Mouse (Mus musculus) limb, embryonic 11.5 days (tissue): ENCODE measurements around the gene Sppl3. TPM values are rescaled to one million over a fixed set of nuclear protein-coding genes. Genes with fewer than 3 reads are reported as not detected.

Experiments used
- ATAC-seq: fragments of 200-750 bp; cut with Nextera tagmentation; 2 replicates; pipeline ENCODE4 v1.8.0; 2017; ENCODE audit warnings: low read depth; ENCODE audit not compliant: insufficient number of reproducible peaks, low FRiP score, low TSS enrichment
- DNase-seq: peaks from one replicate; pipeline ENCODE4 v3.0.0-alpha.2; 2015; ENCODE audit warnings: low spot score
- H3K27ac ChIP-seq: fragments of 300-500 bp; sonication (generic); replicated peaks from 2 replicates; pipeline ENCODE4 v1.5.1; 2014; ENCODE audit warnings: low read depth, mild to moderate bottlenecking, low read length
- H3K27me3 ChIP-seq: fragments of 300-500 bp; sonication (generic); 2 replicates; pipeline ENCODE4 v1.6.1; 2014; ENCODE audit warnings: mild to moderate bottlenecking, low read length, mixed read lengths; ENCODE audit not compliant: control insufficient read depth, insufficient read depth
- H3K36me3 ChIP-seq: fragments of 300-500 bp; sonication (generic); 2 replicates; pipeline ENCODE4 v1.6.1; 2014; ENCODE audit warnings: mild to moderate bottlenecking, low read length, moderate library complexity, mixed read lengths; ENCODE audit not compliant: control insufficient read depth, insufficient read depth
- H3K4me1 ChIP-seq: fragments of 300-500 bp; sonication (generic); 2 replicates; pipeline ENCODE4 v1.6.1; 2014; ENCODE audit warnings: low read length, mixed read lengths; ENCODE audit not compliant: control insufficient read depth, insufficient read depth
- H3K4me2 ChIP-seq: fragments of 300-500 bp; sonication (generic); 2 replicates; pipeline ENCODE4 v1.6.1; 2014; ENCODE audit warnings: low read depth, mild to moderate bottlenecking, moderate library complexity; ENCODE audit not compliant: severe bottlenecking
- H3K4me3 ChIP-seq: fragments of 300-500 bp; sonication (generic); 2 replicates; pipeline ENCODE4 v1.5.1; 2014; ENCODE audit warnings: low read depth, low read length
- H3K9ac ChIP-seq: fragments of 300-500 bp; sonication (generic); 2 replicates; pipeline ENCODE4 v1.6.1; 2014; ENCODE audit warnings: mild to moderate bottlenecking, low read length
- H3K9me3 ChIP-seq: fragments of 300-500 bp; sonication (generic); 2 replicates; pipeline ENCODE4 v1.6.1; 2016; ENCODE audit warnings: low read length; ENCODE audit not compliant: control insufficient read depth
- WGBS: fragments of 180-500 bp; shearing (Covaris S2); extraction: QIAGEN DNeasy Blood & Tissue Kit; methylation state at CpG from one replicate; pipeline ENCODE4 v1.1.7; 2014; 5-methylcytosine and 5-hydroxymethylcytosine counted together
- polyA plus RNA-seq: library from polyadenylated mRNA; unstranded; fragments of >200 nt; fragmentation: Nextera tagmentation; extraction: Ambion mirVana; gene quantifications from 2 replicates; pipeline ENCODE4 v1.2.1, GENCODE M21; 2014

Gene Sppl3
- 30.9 and 43.5 TPM in 2 replicates for polyA plus RNA-seq

DNA sequence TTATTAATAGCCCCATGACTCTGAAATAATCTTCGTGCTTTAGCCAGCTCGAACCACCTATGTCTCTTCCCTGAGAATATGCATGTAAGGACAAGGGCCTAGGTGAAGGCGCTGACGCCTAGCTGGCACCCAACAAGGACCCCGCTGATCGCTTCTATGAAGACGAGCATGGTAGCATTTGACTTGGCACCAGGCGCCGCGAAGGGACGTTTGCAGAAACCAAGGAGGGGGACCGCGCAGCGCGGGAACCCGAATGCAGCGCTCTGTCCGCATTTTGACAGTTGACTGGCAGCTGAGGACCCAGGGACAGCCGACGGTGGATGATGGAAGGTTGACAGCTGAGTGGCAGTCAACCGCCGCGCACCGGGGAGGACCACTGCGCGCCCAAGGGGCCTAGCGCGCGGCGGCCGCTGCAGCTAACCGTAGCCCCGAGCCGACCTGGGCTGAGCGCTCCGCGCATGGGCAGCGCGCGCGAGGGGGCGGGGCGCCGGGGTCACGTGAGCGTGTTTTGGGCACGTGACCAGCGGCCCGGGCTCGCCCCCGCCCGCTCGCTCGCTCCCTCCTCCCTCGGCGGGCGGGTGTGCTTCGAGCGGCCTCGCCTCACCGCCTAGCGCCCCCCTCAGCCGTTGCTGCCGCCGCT lies at the start of gene Sppl3:
Gene Sppl3, plus strand, starts transcription at position 561 of the 640 bp plus-strand sequence.
- Histone ChIP-seq H3K4me2 (peak within 1 kb of the TSS; percentile 94), H3K4me3 (peak within 1 kb of the TSS; percentile 99), H3K27ac (peak within 1 kb of the TSS; percentile 83), H3K9me3 (no peaks in the 10 kb centered on the region), H3K4me1 (peaks cover 14% of the 10 kb centered on the region), H3K36me3 (no peaks in the 10 kb centered on the region), H3K27me3 (no peaks in the 10 kb centered on the region), H3K9ac (peak within 1 kb of the TSS; percentile 98)
- 2% methylated on average over 44 of the region's 65 CpGs for WGBS
- DNase-seq (peak; percentile 96), ATAC-seq (peak; percentile 85)

DNA sequence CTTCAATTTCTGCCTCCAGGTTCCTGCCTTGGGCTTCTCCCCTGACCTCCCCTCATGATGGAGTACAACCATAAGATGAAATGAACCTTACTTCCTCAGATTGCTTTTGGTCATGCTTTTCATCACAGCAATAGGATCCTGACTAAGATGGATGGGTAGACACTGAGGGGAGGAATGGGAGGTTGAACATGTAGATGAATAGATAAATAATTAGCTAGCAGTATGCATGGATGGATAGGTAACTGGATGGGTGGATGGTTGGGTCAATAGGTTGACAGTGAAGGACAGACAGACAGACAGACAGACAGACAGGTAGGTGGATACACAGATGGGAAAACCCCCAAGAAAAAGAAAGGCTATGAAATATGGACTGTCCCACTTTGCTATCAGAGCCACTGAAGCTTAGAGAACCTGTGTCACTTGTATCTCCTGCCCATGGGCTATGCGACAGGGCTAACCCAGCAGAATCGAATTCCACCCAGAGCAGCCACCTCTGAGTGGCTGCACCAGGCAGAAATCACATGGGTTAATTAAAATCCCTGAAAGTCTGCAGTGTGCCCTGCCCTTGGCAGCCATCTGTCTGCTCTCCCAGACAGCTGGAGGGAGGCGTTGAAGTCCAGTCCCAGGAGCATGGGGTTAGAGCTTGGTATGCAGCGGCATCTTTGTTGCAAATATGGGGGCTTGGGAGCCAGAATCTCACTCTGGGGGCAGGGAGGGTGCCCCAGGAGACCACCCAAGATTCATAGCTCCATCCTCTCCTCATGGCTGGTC lies 49.2 kb upstream of the Sppl3 start:
- H3K27me3 ChIP-seq, result no peaks in the 10 kb centered on the region
- H3K36me3 ChIP-seq, result no peaks in the 10 kb centered on the region
- no peak overlapping the region for H3K27ac ChIP-seq
- DNase-seq, result no peak
- H3K4me1 ChIP-seq, result peaks cover 4% of the 10 kb centered on the region; the same call in 1 of the 2 replicates
- H3K4me3 ChIP-seq, result no peak overlapping the region
- no peaks in the 10 kb centered on the region for H3K9me3 ChIP-seq
- H3K4me2 ChIP-seq, result no peak overlapping the region
- WGBS, result 44% methylated on average over 4 of the region's 4 CpGs
- no peak for ATAC-seq
- no peak overlapping the region for H3K9ac ChIP-seq

DNA sequence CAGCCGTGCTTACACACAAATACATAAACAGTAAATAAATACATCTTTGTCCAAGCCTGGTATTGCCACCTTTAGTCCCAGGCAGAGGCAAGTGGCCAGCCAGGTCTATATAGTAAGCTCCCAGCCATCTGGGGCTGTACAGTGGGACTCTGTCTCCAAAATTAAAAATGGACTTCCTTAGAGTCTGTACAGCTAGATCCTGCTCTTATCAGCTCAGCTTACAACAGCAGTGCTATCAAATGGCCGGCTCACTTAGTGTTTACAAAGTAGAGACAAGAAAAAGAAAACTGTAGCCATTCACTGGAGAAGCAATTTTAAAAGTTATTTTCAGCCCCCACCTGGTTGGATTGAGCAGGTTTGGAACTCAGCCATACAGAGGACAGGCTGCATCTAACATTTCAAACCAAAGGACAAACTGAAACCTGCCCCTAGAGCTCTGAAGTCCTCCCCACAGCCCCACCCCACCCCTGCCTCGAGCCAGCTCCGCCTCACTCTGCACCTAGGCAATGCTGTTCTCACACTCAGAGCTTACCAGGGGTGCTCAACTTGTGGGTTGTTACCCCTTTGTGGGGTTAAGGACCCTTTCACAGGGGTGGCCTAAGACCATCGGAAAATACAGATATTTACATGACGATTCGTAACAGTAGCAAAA lies 46.5 kb upstream of the Sppl3 start:
- Histone ChIP-seq H3K4me2 (no peak overlapping the region), H3K27ac (no peak overlapping the region), H3K9me3 (no peaks in the 10 kb centered on the region), H3K4me1 (peaks cover 4% of the 10 kb centered on the region; the same call in 1 of the 2 replicates), H3K27me3 (no peaks in the 10 kb centered on the region), H3K4me3 (no peak overlapping the region), H3K9ac (no peak overlapping the region), H3K36me3 (no peaks in the 10 kb centered on the region)
- no peak for ATAC-seq
- DNase-seq, result no peak
- WGBS, result 62% methylated on average over 7 of the region's 7 CpGs

DNA sequence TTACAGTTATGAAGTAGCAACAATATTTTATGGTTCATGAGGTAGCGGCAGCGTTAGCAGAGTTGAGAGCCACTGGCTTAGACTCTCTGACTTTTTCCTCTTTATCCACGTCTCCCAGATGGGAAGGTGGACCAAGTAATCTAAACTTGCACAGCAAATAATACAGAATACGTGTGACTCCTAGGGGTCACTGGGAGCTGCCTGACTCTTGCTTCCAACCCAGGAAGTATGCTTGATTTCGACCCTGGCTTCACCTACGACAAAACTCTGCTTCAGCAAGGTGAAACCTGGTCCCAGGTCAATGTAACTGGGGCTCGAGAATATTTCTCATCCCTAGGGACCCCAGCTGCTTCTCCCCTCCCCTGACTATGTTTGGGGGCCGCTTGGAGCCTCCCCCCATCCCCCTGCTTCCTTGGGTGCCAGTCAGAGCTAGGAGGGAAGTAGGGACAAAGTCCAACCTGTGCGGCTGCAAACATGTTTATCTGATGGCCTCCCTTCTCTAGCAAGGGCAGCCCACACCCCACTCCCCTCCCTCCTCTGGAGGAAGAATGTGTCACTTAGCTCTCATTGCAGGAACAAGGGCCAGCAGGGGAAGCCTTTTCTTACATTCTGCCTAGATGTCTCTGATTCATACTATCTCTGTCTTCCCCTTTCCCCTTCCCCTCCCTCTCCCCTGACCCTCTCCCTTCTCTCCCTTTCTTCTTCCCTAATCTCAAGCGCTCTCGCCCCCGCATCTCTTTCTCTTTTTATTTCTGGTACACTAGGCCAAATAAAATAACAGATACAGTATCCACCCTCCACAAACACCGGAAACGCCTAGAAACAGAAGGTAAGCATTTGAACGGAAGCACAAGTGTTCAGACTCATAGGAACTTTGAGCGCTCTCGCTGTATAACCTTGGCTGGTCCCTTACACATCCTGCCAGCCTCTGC lies 45.7 kb upstream of the Sppl3 start:
- H3K4me3 ChIP-seq, result no peak overlapping the region
- H3K36me3 ChIP-seq, result no peaks in the 10 kb centered on the region
- 65% methylated on average over 17 of the region's 17 CpGs for WGBS
- H3K27me3 ChIP-seq, result no peaks in the 10 kb centered on the region
- H3K27ac ChIP-seq, result no peak overlapping the region
- no peaks in the 10 kb centered on the region for H3K9me3 ChIP-seq
- peaks cover 4% of the 10 kb centered on the region; the same call in 1 of the 2 replicates for H3K4me1 ChIP-seq
- H3K4me2 ChIP-seq, result no peak overlapping the region
- ATAC-seq (no peak), DNase-seq (no peak)
- no peak overlapping the region for H3K9ac ChIP-seq

DNA sequence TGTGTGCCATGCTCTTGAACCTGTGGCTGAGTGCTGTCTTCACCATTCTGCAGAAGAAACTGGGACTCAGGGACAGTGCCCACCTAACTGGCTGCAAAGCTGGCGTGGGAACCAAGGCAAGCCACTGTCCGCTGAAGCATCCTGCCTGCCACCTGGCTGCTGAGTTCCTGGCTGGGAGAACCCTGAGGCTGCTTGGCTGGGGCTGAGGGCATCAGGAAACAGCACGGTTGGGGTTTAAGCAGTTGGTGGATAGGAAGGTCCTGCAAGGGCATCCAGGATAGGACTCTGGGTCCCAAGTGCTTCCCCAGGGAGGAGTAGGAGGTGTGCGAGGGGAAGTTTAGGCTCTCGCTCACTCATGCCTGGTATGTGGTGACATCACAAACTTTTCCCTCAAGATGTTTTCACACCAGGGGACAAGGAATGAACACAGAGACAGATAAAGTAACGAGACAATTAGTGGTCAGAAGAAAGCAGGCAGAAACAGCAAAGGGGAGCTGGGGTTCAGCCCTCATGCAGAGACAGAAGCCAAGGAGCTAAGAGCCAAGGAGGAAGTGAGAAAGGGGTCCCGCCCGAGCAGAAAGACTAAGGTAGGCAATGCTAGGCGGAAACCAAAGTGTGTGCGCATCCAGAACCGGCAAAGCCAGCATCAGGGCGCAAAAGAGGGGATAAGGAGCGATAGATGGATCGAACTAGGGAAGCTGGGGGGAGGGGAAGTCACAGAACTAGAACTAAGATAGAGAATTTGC lies 43.2 kb upstream of the Sppl3 start:
- H3K4me3 ChIP-seq, result no peak overlapping the region
- 46% methylated on average over 14 of the region's 14 CpGs for WGBS
- H3K36me3 ChIP-seq, result no peaks in the 10 kb centered on the region
- no peak for DNase-seq
- no peak overlapping the region for H3K27ac ChIP-seq
- H3K4me1 ChIP-seq, result no peaks in the 10 kb centered on the region
- H3K9ac ChIP-seq, result no peak overlapping the region
- ATAC-seq, result no peak
- no peaks in the 10 kb centered on the region for H3K27me3 ChIP-seq
- H3K9me3 ChIP-seq, result no peaks in the 10 kb centered on the region
- no peak overlapping the region for H3K4me2 ChIP-seq

DNA sequence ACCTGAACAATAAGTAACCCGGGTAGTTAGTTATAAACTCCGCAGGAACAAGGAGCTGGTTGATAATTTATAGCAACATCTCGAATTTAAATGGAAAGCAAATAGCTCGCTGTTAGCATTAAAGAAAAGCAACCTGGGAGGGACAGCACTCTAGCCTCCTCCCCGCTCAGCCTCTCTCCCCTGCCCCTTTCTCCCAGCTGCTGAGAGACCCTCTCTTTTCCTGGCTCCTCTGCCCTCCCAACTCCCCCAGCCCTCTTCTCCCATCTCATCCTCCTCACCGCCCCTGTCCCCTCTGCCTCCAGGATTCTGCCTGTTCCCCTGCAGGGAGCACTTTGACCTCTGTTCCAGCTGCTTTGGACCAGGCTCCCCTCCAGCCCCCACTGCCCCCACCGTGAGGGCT lies 42.3 kb upstream of the Sppl3 start:
- Histone ChIP-seq H3K27me3 (no peaks in the 10 kb centered on the region), H3K4me1 (no peaks in the 10 kb centered on the region), H3K36me3 (no peaks in the 10 kb centered on the region), H3K9ac (no peak overlapping the region), H3K27ac (no peak overlapping the region), H3K4me3 (no peak overlapping the region), H3K9me3 (no peaks in the 10 kb centered on the region), H3K4me2 (no peak overlapping the region)
- WGBS, result 36% methylated on average over 7 of the region's 7 CpGs
- no peak for ATAC-seq
- no peak for DNase-seq

DNA sequence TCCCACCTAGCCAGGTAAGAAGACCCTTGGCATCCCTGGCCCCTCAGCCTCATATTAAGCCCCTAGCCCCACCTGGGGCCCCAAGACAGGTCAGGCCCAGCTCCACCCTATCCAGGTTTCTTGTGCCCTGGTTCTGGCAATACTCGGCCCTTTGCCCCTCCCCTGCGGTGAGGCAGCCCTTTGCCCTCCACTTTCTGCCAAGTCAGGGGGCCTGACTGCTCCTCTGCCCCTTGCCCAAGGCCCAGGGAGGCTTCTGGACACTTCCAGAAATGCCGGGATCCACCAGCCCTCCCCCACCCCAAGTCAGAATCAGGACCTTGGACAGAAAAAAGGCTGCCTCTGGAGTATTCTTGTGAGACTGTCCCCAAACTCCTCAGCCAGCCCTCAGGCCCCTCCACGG lies 41.9 kb upstream of the Sppl3 start:
- WGBS, result 15% methylated on average over 4 of the region's 4 CpGs
- Histone ChIP-seq H3K4me2 (no peak overlapping the region), H3K9ac (no peak overlapping the region), H3K27ac (no peak overlapping the region), H3K27me3 (no peaks in the 10 kb centered on the region), H3K4me3 (no peak overlapping the region), H3K4me1 (no peaks in the 10 kb centered on the region), H3K36me3 (no peaks in the 10 kb centered on the region), H3K9me3 (no peaks in the 10 kb centered on the region)
- ATAC-seq, result no peak
- DNase-seq, result no peak
